Mouse (Mus musculus) liver, adult 2 months (tissue): ENCODE data around the gene Fbxo36. TPM values are rescaled to one million over a fixed set of nuclear protein-coding genes. Genes with fewer than 3 reads are reported as not detected.

Source experiments
- DNase-seq: peaks from one replicate; pipeline ENCODE4 v3.0.0-alpha.2; 2011; ENCODE audit warnings: low read depth, low spot score; ENCODE audit errors: extremely low read depth
- H3K27ac ChIP-seq: fragments of 200-500 bp; replicated peaks from 2 replicates; pipeline ENCODE4 v1.5.1; 2012; ENCODE audit warnings: low read depth, mild to moderate bottlenecking, control low read depth, inconsistent platforms, low read length; ENCODE audit not compliant: insufficient read depth
- H3K27me3 ChIP-seq: fragments of 200-500 bp; 2 replicates; pipeline ENCODE4 v1.6.1; 2012; ENCODE audit warnings: mild to moderate bottlenecking, moderate library complexity, low read length, inconsistent platforms; ENCODE audit not compliant: control insufficient read depth, insufficient read depth
- H3K36me3 ChIP-seq: fragments of 200-500 bp; 2 replicates; pipeline ENCODE4 v1.6.1; 2012; ENCODE audit warnings: low read length, inconsistent platforms; ENCODE audit not compliant: control insufficient read depth, insufficient read depth
- H3K4me1 ChIP-seq: fragments of 200-500 bp; 2 replicates; pipeline ENCODE4 v1.6.1; 2011; ENCODE audit warnings: low read length; ENCODE audit not compliant: control insufficient read depth, insufficient read depth
- H3K4me3 ChIP-seq: fragments of 200-500 bp; 2 replicates; pipeline ENCODE4 v1.5.1; 2011; ENCODE audit warnings: low read depth, mild to moderate bottlenecking, control low read depth, low read length, moderate library complexity; ENCODE audit not compliant: insufficient read depth
- H3K79me2 ChIP-seq: fragments of 200-500 bp; 2 replicates; pipeline ENCODE4 v1.6.1; 2012; ENCODE audit warnings: inconsistent platforms, mild to moderate bottlenecking, low read length, moderate library complexity; ENCODE audit not compliant: control insufficient read depth, insufficient read depth
- H3K9ac ChIP-seq: fragments of 200-500 bp; 2 replicates; pipeline ENCODE4 v1.6.1; 2012; ENCODE audit warnings: low read depth, mild to moderate bottlenecking, control low read depth, inconsistent platforms, low read length
- CTCF ChIP-seq: fragments of 200-500 bp; IDR thresholded peaks from 2 replicates; pipeline ENCODE4 v1.5.1; 2011; ENCODE audit warnings: low read depth, low read length, control low read depth
- POLR2A ChIP-seq: fragments of 200-500 bp; IDR thresholded peaks from 2 replicates; pipeline ENCODE4 v1.6.1; 2011; ENCODE audit warnings: low read length, control low read depth; ENCODE audit not compliant: insufficient read depth; ENCODE audit errors: extremely low read depth
- WGBS: fragments of 180-500 bp; shearing (Covaris S2); methylation state at CpG from one replicate; pipeline ENCODE4 v1.1.7; 2018; 5-methylcytosine and 5-hydroxymethylcytosine counted together
- polyA plus RNA-seq: library from polyadenylated mRNA; depleted of rRNA; stranded (reverse); fragments of >200 nt; gene quantifications from 2 replicates; pipeline ENCODE4 v1.2.3, GENCODE M21; 2012
- total RNA-seq: library from RNA; depleted of rRNA; stranded (reverse); fragments of >200 nt; gene quantifications from 2 replicates; pipeline ENCODE4 v1.2.3, GENCODE M21; 2014

The Fbxo36 gene
- total and polyA plus RNA-seq, 2 experiments, result 5.6 to 6.8 TPM

GRCm38 (mm10) chr1:84868841-84869240 is 29.2 kb downstream of the Fbxo36 start:
- Histone ChIP-seq H3K27ac (no peak overlapping the region), H3K9ac (no peak overlapping the region), H3K27me3 (no peaks in the 10 kb centered on the region), H3K4me3 (no peak overlapping the region), H3K79me2 (no peaks in the 10 kb centered on the region), H3K36me3 (no peaks in the 10 kb centered on the region), H3K4me1 (peaks cover 13% of the 10 kb centered on the region)
- no peak for DNase-seq
- TF ChIP-seq POLR2A (no peak), CTCF (no peak)
- 78% methylated on average over 4 of the region's 4 CpGs for WGBS

- Histone ChIP-seq H3K27me3 (no peaks in the 10 kb centered on the region), H3K27ac (no peak overlapping the region), H3K4me3 (no peak overlapping the region), H3K79me2 (no peaks in the 10 kb centered on the region), H3K36me3 (no peaks in the 10 kb centered on the region), H3K4me1 (peaks cover 13% of the 10 kb centered on the region), H3K9ac (no peak overlapping the region)
- DNase-seq, result no peak
- 78% methylated on average over 7 of the region's 7 CpGs for WGBS
- TF ChIP-seq CTCF (no peak), POLR2A (no peak)
These were observed 29.9 kb downstream of the Fbxo36 start for GRCm38 (mm10) chr1:84869498-84869897.

GRCm38 (mm10) chr1:84871131-84871530 is 31.5 kb downstream of the Fbxo36 start:
- TF ChIP-seq POLR2A, result no peak
- no peak for TF ChIP-seq CTCF
- H3K79me2 ChIP-seq, result no peaks in the 10 kb centered on the region
- DNase-seq, result peak; percentile 86
- WGBS, result 16% methylated on average over 6 of the region's 6 CpGs
- no peaks in the 10 kb centered on the region for H3K36me3 ChIP-seq
- no peaks in the 10 kb centered on the region for H3K27me3 ChIP-seq
- no peak overlapping the region for H3K9ac ChIP-seq
- H3K4me3 ChIP-seq, result no peak overlapping the region
- H3K27ac ChIP-seq, result peak overlapping the region; percentile 100
- H3K4me1 ChIP-seq, result peaks cover 13% of the 10 kb centered on the region

- Histone ChIP-seq H3K9ac (peak overlapping the region; percentile 54; the same call in 1 of the 2 replicates), H3K4me1 (peaks cover 13% of the 10 kb centered on the region), H3K36me3 (no peaks in the 10 kb centered on the region), H3K27ac (peak overlapping the region; percentile 100), H3K79me2 (no peaks in the 10 kb centered on the region), H3K27me3 (no peaks in the 10 kb centered on the region), H3K4me3 (no peak overlapping the region)
- WGBS, result 18% methylated on average over 3 of the region's 3 CpGs
- DNase-seq, result peak; percentile 94
- TF ChIP-seq CTCF, result no peak
- TF ChIP-seq POLR2A, result no peak
These were observed 32.5 kb downstream of the Fbxo36 start for GRCm38 (mm10) chr1:84872105-84872504.

GRCm38 (mm10) chr1:84872939-84873338 is 33.3 kb downstream of the Fbxo36 start:
- TF ChIP-seq CTCF, result no peak
- TF ChIP-seq POLR2A, result no peak
- H3K79me2 ChIP-seq, result no peaks in the 10 kb centered on the region
- H3K9ac ChIP-seq, result no peak overlapping the region
- DNase-seq, result no peak
- H3K27ac ChIP-seq, result no peak overlapping the region
- WGBS, result 56% methylated on average over 4 of the region's 4 CpGs
- no peaks in the 10 kb centered on the region for H3K27me3 ChIP-seq
- H3K4me3 ChIP-seq, result no peak overlapping the region
- H3K4me1 ChIP-seq, result peaks cover 13% of the 10 kb centered on the region
- no peaks in the 10 kb centered on the region for H3K36me3 ChIP-seq

- no peak overlapping the region for H3K4me3 ChIP-seq
- TF ChIP-seq CTCF, result no peak
- TF ChIP-seq POLR2A, result no peak
- no peak overlapping the region for H3K27ac ChIP-seq
- peaks cover 3% of the 10 kb centered on the region; the same call in 1 of the 2 replicates for H3K4me1 ChIP-seq
- no peaks in the 10 kb centered on the region for H3K27me3 ChIP-seq
- DNase-seq, result peak; percentile 94
- no peak overlapping the region for H3K9ac ChIP-seq
- 32% methylated on average over 2 of the region's 2 CpGs for WGBS
- no peaks in the 10 kb centered on the region for H3K36me3 ChIP-seq
- H3K79me2 ChIP-seq, result no peaks in the 10 kb centered on the region
These were observed 37.9 kb downstream of the Fbxo36 start for GRCm38 (mm10) chr1:84877590-84877989.
